Comparison of ENCODE assay signal across 19 mouse cellular contexts in the genomic region with DNA sequence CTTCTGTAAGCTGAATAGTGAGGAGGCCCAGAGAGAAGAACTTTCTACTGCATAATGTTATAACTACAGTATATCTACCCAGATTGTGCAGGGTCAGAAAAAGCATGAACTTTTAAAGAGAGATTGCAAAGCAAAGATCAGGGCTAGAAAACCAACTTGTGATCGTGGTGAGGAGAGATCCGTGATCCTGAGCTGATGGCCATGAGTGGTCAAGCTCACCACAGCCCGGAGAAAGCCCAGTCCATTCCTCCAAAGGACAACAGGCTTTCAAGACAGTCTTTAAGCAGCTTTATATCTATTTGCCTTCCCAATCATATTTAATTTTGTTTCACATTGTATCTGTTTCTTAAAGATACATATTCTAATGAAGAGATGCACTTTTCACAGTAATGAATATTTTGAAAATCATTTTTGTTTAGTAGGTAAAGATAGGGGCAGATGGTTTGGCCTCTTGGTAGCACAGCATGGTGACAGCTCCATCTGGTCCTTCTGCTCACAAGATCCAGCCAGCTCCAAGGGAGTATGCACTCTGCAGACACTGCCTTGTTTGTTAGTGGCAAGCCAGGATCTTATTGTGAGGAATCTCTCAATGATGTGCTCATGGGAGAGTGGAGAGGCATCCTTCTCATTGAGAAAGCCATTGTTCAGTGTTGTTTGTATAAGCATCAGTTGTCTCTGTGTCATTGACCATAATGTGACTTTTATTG. TPM values are rescaled to one million over a fixed set of nuclear protein-coding genes. Genes with fewer than 3 reads are reported as not detected.
DNase-seq lines count a peak whose midpoint lies in the region; ATAC-seq and TF ChIP-seq lines count a peak whose summit lies in the region.
"Had no signal": no experiment of that assay in that cellular context is flagged by ENCODE, and none has a peak within 500 bp of the region (broad histone marks: within the 10 kb centered on the region; RNA-seq: fewer than 3 reads in every experiment).

No protein-coding gene starts in this region.

- H3K27ac ChIP-seq in forebrain, embryonic 16.5 days (ENCODE audit: low read length) = no peak overlapping the region
- no peak overlapping the region for H3K27ac ChIP-seq in forebrain, embryonic 15.5 days (replicated peaks)
- no peak overlapping the region for H3K27ac ChIP-seq in midbrain, embryonic 13.5 days
- H3K27ac ChIP-seq: gastrocnemius, adult 2 months; kidney, embryonic 15.5 days had no signal

- no peaks in the 10 kb centered on the region for H3K4me1 ChIP-seq in forebrain, embryonic 16.5 days (replicated peaks; ENCODE audit: control insufficient read depth, insufficient read depth, low read length)
- H3K4me1 ChIP-seq in forebrain, embryonic 15.5 days = no peaks in the 10 kb centered on the region
- no peaks in the 10 kb centered on the region for H3K4me1 ChIP-seq in midbrain, embryonic 13.5 days (replicated peaks)
- H3K4me1 ChIP-seq: kidney, embryonic 15.5 days had no signal

- 92% methylated on average over 3 of the region's 3 CpGs for WGBS in forebrain, embryonic 16.5 days
- 93% methylated on average over 3 of the region's 3 CpGs for WGBS in forebrain, embryonic 15.5 days
- WGBS in midbrain, embryonic 13.5 days = 95% methylated on average over 3 of the region's 3 CpGs

- TF ChIP-seq CTCF in brain, embryonic 14.5 days (IDR thresholded peaks at IDR 0.05; ENCODE audit: borderline replicate concordance, extremely low read depth, insufficient read depth, insufficient read length) = no peak

- TF ChIP-seq POLR2A in brain, embryonic 14.5 days (IDR thresholded peaks at IDR 0.05; ENCODE audit: borderline replicate concordance, extremely low read depth, insufficient read depth, insufficient read length, poor library complexity, severe bottlenecking) = no peak

- peak; percentile 58; the same call in 1 of the 2 replicates for ATAC-seq in forebrain, embryonic 16.5 days
- ATAC-seq in forebrain, embryonic 15.5 days (replicated peaks) = no peak
- ATAC-seq in midbrain, embryonic 13.5 days = no peak
- ATAC-seq: inflammation-experienced regulatory T-cells, adult 6 months; liver, postnatal 0 days had no signal

- no peaks in the 10 kb centered on the region for H3K36me3 ChIP-seq in forebrain, embryonic 16.5 days (ENCODE audit: control insufficient read depth, insufficient read depth)
- no peaks in the 10 kb centered on the region for H3K36me3 ChIP-seq in forebrain, embryonic 15.5 days
- H3K36me3 ChIP-seq in midbrain, embryonic 13.5 days = no peaks in the 10 kb centered on the region
- H3K36me3 ChIP-seq: kidney, embryonic 15.5 days had no signal

- H3K4me3 ChIP-seq in forebrain, embryonic 16.5 days (replicated peaks; ENCODE audit: low read length) = no peak overlapping the region
- H3K4me3 ChIP-seq in forebrain, embryonic 15.5 days = no peak overlapping the region
- H3K4me3 ChIP-seq in midbrain, embryonic 13.5 days (replicated peaks) = no peak overlapping the region
- H3K4me3 ChIP-seq: gastrocnemius, adult 2 months; kidney, embryonic 15.5 days had no signal

- H3K9me3 ChIP-seq in forebrain, embryonic 16.5 days (ENCODE audit: control insufficient read depth, low read length) = no peaks in the 10 kb centered on the region
- no peaks in the 10 kb centered on the region for H3K9me3 ChIP-seq in forebrain, embryonic 15.5 days
- no peaks in the 10 kb centered on the region for H3K9me3 ChIP-seq in midbrain, embryonic 13.5 days
- H3K9me3 ChIP-seq: kidney, embryonic 15.5 days had no signal

- peak; percentile 42 for DNase-seq in brain, embryonic 14.5 days (ENCODE audit: low read depth)
- peak; percentile 97 for DNase-seq in cerebellum, adult 9-10 months
- peak; percentile 16 to 29 for DNase-seq in layer of hippocampus, adult 8-10 months (ENCODE audit: low spot score in 2 of 2)
- no peak for DNase-seq in spleen, adult 12 weeks (ENCODE audit: low spot score)
- no peak for DNase-seq in adrenal gland, adult 8-10 months
- DNase-seq: adrenal gland, adult 2 months; gastrocnemius, adult 2 months; heart, postnatal 4 days; liver; liver, postnatal 0 days; lung, postnatal 14 days; right cerebral cortex, postnatal 14 days; thymus, postnatal 36 days had no signal

- H3K9ac ChIP-seq in forebrain, embryonic 16.5 days (replicated peaks; ENCODE audit: low read depth, low read length) = no peak overlapping the region
- no peak overlapping the region for H3K9ac ChIP-seq in forebrain, embryonic 15.5 days (replicated peaks)
- no peak overlapping the region for H3K9ac ChIP-seq in midbrain, embryonic 13.5 days (replicated peaks)
- H3K9ac ChIP-seq: kidney, embryonic 15.5 days; liver, postnatal 0 days had no signal

- H3K4me2 ChIP-seq in forebrain, embryonic 16.5 days (ENCODE audit: low read length) = no peak overlapping the region
- no peak overlapping the region for H3K4me2 ChIP-seq in forebrain, embryonic 15.5 days (replicated peaks)
- H3K4me2 ChIP-seq in midbrain, embryonic 13.5 days (replicated peaks) = no peak overlapping the region
- H3K4me2 ChIP-seq: kidney, embryonic 15.5 days had no signal

- H3K27me3 ChIP-seq in forebrain, embryonic 16.5 days (replicated peaks; ENCODE audit: control insufficient read depth, insufficient read depth, low read length) = no peaks in the 10 kb centered on the region
- H3K27me3 ChIP-seq in forebrain, embryonic 15.5 days = no peaks in the 10 kb centered on the region
- no peaks in the 10 kb centered on the region for H3K27me3 ChIP-seq in midbrain, embryonic 13.5 days
- H3K27me3 ChIP-seq: CH12.LX; kidney, embryonic 15.5 days had no signal

RNA-seq across cellular contexts. Expression of gene Gdap2, which starts 59.6 kb away (rescaled TPM):
- polyA plus RNA-seq in forebrain, embryonic 16.5 days (2015; fragmentation: Nextera tagmentation; extraction: Ambion mirVana) = 45.4 and 48.2 TPM in 2 replicates
- 42.7 and 49.1 TPM in 2 replicates for polyA plus RNA-seq in forebrain, embryonic 15.5 days (2015; fragmentation: Nextera tagmentation; extraction: Ambion mirVana)
- 27.7 and 28.4 TPM in 2 replicates for polyA plus RNA-seq in brain, embryonic 14.5 days (2012; rRNA removed)
- total RNA-seq in layer of hippocampus, adult 8-10 months (2022) = 10 to 100 TPM; 34.2 to 47.2 (median 41.8) TPM
- total RNA-seq in adrenal gland, adult 8-10 months (2022) = 10 to 100 TPM; 14.9 to 25.1 (median 17.1) TPM
- 40.5 and 40.6 TPM in 2 replicates for polyA plus RNA-seq in midbrain, embryonic 13.5 days (2015; fragmentation: Nextera tagmentation; extraction: Ambion mirVana)

RNA-seq across cellular contexts. Expression of gene Wdr3, which starts 59.7 kb away (rescaled TPM):
- polyA plus RNA-seq in forebrain, embryonic 16.5 days (2015; fragmentation: Nextera tagmentation; extraction: Ambion mirVana) = 53.3 and 64.6 TPM in 2 replicates
- polyA plus RNA-seq in forebrain, embryonic 15.5 days (2015; fragmentation: Nextera tagmentation; extraction: Ambion mirVana) = 41.3 and 47.1 TPM in 2 replicates
- polyA plus RNA-seq in brain, embryonic 14.5 days (2012; rRNA removed) = 33.4 and 35.3 TPM in 2 replicates
- total RNA-seq in layer of hippocampus, adult 8-10 months (2022) = 10 to 100 TPM; 23.0 to 27.2 (median 23.7) TPM
- total RNA-seq in adrenal gland, adult 8-10 months (2022) = 10 to 100 TPM; 23.8 to 35.2 (median 29.3) TPM
- polyA plus RNA-seq in midbrain, embryonic 13.5 days (2015; fragmentation: Nextera tagmentation; extraction: Ambion mirVana) = 42.7 and 43.8 TPM in 2 replicates

Comparison
In these comparisons a context has a peak if more than half of its experiments do, and no peak if none do; other contexts are left out.
1. DNase-seq: peak in brain, embryonic 14.5 days (single experiment), cerebellum, adult 9-10 months (single experiment) and layer of hippocampus, adult 8-10 months (2 of 2); none in spleen, adult 12 weeks (single experiment) and adrenal gland, adult 8-10 months (single experiment).